Mouse (Mus musculus): ENCODE data around the gene Disc1. TPM values are rescaled to one million over a fixed set of nuclear protein-coding genes. Genes with fewer than 3 reads are reported as not detected.

Disc1 gene
- polyA plus RNA-seq, 1 experiment from 2014 or later, result 0.19 TPM

DNA sequence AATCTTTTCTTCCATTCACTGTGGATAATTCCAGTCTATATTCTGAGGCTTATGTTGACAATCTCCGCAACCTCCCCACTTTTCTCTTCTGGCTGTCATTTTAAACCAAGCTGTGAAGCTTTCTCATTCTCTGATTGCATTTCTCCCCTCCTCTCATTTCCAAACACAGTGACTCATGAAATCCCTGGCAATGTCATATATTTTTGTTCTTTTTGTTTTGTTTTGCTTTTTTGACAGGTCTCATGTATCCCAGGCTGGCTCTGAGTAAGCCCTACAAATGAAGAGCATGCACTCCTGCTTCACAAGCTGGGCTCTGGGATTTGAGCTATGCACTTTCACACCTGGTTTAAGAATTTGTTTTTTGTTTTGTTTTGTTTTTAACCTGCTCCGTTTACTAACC lies 225.2 kb downstream of the Disc1 start:
- H3K36me3 ChIP-seq (replicated peaks; ENCODE audit: insufficient read depth, low read length), result no peaks in the 10 kb centered on the region
- H3K27ac ChIP-seq (ENCODE audit: low read depth), result no peak overlapping the region
- no peak overlapping the region for H3K4me2 ChIP-seq (ENCODE audit: low read depth, low read length)
- H3K4me3 ChIP-seq (ENCODE audit: low read depth, low read length), result no peak overlapping the region
- H3K9ac ChIP-seq (replicated peaks), result no peak overlapping the region
- 83% methylated on average over 2 of the region's 2 CpGs for WGBS (ENCODE audit: insufficient replicate concordance)
- no peak for ATAC-seq
- TF ChIP-seq CTCF (IDR thresholded peaks at IDR 0.05; ENCODE audit: low read depth) (no peak), EP300 (IDR thresholded peaks at IDR 0.05; ENCODE audit: low read depth) (no peak)
- H3K9me3 ChIP-seq (ENCODE audit: low read length), result no peaks in the 10 kb centered on the region; the same call in 1 of the 2 replicates
- no peaks in the 10 kb centered on the region for H3K4me1 ChIP-seq (ENCODE audit: insufficient read depth)
- 0 out of 2 replicates have a peak, but pooled peaks cover 8% of the 10 kb centered on the region for H3K27me3 ChIP-seq (ENCODE audit: insufficient read depth, low read length)
- no peak for DNase-seq

DNA sequence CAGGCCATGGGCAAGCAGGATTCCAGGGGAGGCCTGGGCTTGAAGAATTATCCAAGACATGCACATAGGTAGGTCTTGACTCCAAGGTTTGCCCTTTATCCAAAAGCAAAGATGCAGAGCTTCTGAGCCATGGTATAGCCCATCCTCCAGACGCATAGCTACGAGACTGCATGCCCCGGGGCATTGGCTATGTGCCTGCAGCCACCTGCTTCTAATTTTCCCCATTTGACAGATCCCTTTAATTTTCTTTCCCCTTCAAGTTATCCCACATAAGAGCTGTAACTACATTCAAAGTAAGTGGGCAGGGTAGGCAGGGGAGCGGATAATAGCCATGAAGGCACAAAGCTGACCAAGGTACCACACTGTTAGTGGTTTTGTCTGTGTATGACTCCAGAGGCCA lies 225.9 kb downstream of the Disc1 start:
- no peak overlapping the region for H3K9ac ChIP-seq (replicated peaks)
- H3K9me3 ChIP-seq (ENCODE audit: low read length), result no peaks in the 10 kb centered on the region; the same call in 1 of the 2 replicates
- 83% methylated on average over 4 of the region's 4 CpGs for WGBS (ENCODE audit: insufficient replicate concordance)
- no peaks in the 10 kb centered on the region for H3K4me1 ChIP-seq (ENCODE audit: insufficient read depth)
- ATAC-seq, result no peak
- no peak for TF ChIP-seq CTCF (IDR thresholded peaks at IDR 0.05; ENCODE audit: low read depth)
- no peak for TF ChIP-seq EP300 (IDR thresholded peaks at IDR 0.05; ENCODE audit: low read depth)
- no peak overlapping the region for H3K27ac ChIP-seq (ENCODE audit: low read depth)
- no peak for DNase-seq
- H3K4me2 ChIP-seq (ENCODE audit: low read depth, low read length), result no peak overlapping the region
- no peak overlapping the region for H3K4me3 ChIP-seq (ENCODE audit: low read depth, low read length)
- H3K36me3 ChIP-seq (replicated peaks; ENCODE audit: insufficient read depth, low read length), result no peaks in the 10 kb centered on the region
- 0 out of 2 replicates have a peak, but pooled peaks cover 8% of the 10 kb centered on the region for H3K27me3 ChIP-seq (ENCODE audit: insufficient read depth, low read length)

DNA sequence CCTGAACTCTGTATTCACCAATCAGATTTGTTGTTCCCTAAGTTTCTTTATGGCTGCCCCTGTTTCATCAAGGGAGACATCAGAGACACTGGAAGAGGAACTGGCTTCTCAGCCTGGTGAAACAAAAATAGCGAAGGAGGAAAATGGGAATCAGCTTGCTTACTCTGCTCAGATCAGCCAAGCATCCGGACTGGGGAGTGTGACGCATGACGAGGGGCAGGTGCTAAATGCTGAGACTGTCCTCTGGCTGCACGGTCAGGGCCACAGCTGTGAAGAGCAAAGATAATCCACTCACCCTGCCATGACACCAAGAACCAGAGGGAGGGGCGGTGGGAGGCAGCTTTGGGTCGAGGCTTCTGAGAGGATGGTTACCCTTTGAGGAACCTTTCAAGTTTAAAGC lies 228.5 kb downstream of the Disc1 start:
- no peaks in the 10 kb centered on the region for H3K9me3 ChIP-seq (ENCODE audit: low read length)
- DNase-seq (no peak), ATAC-seq (no peak)
- no peak overlapping the region for H3K9ac ChIP-seq (replicated peaks)
- no peak overlapping the region for H3K4me2 ChIP-seq (ENCODE audit: low read depth, low read length)
- no peaks in the 10 kb centered on the region for H3K36me3 ChIP-seq (replicated peaks; ENCODE audit: insufficient read depth, low read length)
- 0 out of 2 replicates have a peak, but pooled peaks cover 6% of the 10 kb centered on the region for H3K27me3 ChIP-seq (ENCODE audit: insufficient read depth, low read length)
- H3K4me1 ChIP-seq (ENCODE audit: insufficient read depth), result 0 out of 2 replicates have a peak, but pooled peaks cover 2% of the 10 kb centered on the region
- WGBS (ENCODE audit: insufficient replicate concordance), result 34% methylated on average over 7 of the region's 7 CpGs
- no peak overlapping the region for H3K27ac ChIP-seq (ENCODE audit: low read depth)
- TF ChIP-seq EP300 (IDR thresholded peaks at IDR 0.05; ENCODE audit: low read depth) (no peak), CTCF (IDR thresholded peaks at IDR 0.05; ENCODE audit: low read depth) (no peak)
- H3K4me3 ChIP-seq (ENCODE audit: low read depth, low read length), result no peak overlapping the region

DNA sequence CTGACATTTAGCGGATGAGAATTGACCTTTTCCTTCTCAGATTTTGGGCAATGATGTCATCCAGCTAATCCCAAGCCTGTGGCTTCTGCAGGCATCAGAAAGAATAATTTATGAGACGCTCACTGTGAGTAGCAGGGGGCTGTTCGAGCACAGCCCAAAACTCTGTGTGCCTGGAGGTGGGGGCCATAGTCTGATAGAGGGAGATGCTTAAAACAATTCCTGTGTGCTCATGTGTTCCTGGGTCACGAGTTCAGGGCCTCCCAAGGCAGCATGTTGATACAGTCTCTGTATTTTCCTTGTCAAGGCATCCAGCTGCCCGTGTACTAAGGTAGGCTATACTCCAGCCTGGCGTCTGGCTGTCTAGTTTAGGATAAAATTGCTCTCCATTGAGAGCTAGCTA lies 229.5 kb downstream of the Disc1 start:
- TF ChIP-seq EP300 (IDR thresholded peaks at IDR 0.05; ENCODE audit: low read depth), result no peak
- TF ChIP-seq CTCF (IDR thresholded peaks at IDR 0.05; ENCODE audit: low read depth), result no peak
- no peak overlapping the region for H3K4me3 ChIP-seq (ENCODE audit: low read depth, low read length)
- H3K27ac ChIP-seq (ENCODE audit: low read depth), result no peak overlapping the region
- 0 out of 2 replicates have a peak, but pooled peaks cover 3% of the 10 kb centered on the region for H3K27me3 ChIP-seq (ENCODE audit: insufficient read depth, low read length)
- DNase-seq (no peak), ATAC-seq (no peak)
- no peak overlapping the region for H3K4me2 ChIP-seq (ENCODE audit: low read depth, low read length)
- H3K9me3 ChIP-seq (ENCODE audit: low read length), result no peaks in the 10 kb centered on the region
- WGBS (ENCODE audit: insufficient replicate concordance), result 57% methylated on average over 6 of the region's 6 CpGs
- H3K36me3 ChIP-seq (replicated peaks; ENCODE audit: insufficient read depth, low read length), result no peaks in the 10 kb centered on the region
- 0 out of 2 replicates have a peak, but pooled peaks cover 2% of the 10 kb centered on the region for H3K4me1 ChIP-seq (ENCODE audit: insufficient read depth)
- H3K9ac ChIP-seq (replicated peaks), result no peak overlapping the region

DNA sequence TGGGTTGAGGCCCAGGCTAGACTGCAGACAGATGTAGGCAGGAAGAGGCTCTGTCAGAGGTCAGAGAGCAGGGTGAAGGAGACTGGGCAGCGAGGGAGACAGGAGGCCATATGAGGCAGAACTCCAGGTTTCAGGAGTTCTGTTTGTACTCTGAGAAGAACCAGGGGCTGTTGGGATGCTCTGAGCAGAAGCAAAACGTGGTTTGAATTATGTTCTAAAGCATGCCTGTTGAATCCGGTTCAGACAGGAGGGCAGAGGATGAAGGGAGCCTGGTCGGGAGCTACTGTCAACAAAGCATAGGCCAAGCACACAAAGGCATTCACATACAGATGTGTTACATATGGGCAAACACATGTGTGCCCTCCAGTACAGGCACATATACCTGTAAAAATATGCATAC lies 230.9 kb downstream of the Disc1 start:
- Histone ChIP-seq H3K4me1 (ENCODE audit: insufficient read depth) (0 out of 2 replicates have a peak, but pooled peaks cover 2% of the 10 kb centered on the region), H3K27ac (ENCODE audit: low read depth) (no peak overlapping the region), H3K4me2 (ENCODE audit: low read depth, low read length) (no peak overlapping the region), H3K4me3 (ENCODE audit: low read depth, low read length) (no peak overlapping the region), H3K36me3 (replicated peaks; ENCODE audit: insufficient read depth, low read length) (no peaks in the 10 kb centered on the region), H3K9ac (replicated peaks) (no peak overlapping the region), H3K27me3 (ENCODE audit: insufficient read depth, low read length) (no peaks in the 10 kb centered on the region), H3K9me3 (ENCODE audit: low read length) (no peaks in the 10 kb centered on the region)
- 58% methylated on average over 4 of the region's 4 CpGs for WGBS (ENCODE audit: insufficient replicate concordance)
- DNase-seq, result no peak
- no peak for ATAC-seq
- TF ChIP-seq CTCF (IDR thresholded peaks at IDR 0.05; ENCODE audit: low read depth) (no peak), EP300 (IDR thresholded peaks at IDR 0.05; ENCODE audit: low read depth) (no peak)

DNA sequence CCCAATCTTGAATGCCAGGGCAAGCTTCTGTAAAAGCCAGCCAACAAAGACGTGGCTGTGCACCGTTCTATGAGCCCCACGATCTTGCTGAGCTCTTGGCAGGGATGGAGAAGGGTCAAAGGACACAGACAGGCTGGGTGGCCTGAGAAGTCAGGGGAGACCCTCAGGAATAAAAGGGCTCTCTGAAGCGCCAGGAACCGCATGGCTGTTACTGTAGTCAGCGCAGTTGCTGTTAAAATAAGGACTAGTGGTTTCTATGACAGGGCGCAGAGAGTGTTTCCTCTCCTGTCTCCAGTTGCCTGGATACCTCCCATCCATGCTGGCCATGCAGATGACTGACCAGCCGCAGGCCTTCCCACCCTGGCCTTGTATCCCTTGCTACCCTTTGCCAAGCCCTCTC lies 231.4 kb downstream of the Disc1 start:
- H3K4me1 ChIP-seq (ENCODE audit: insufficient read depth), result 0 out of 2 replicates have a peak, but pooled peaks cover 2% of the 10 kb centered on the region
- no peaks in the 10 kb centered on the region for H3K27me3 ChIP-seq (ENCODE audit: insufficient read depth, low read length)
- H3K4me3 ChIP-seq (ENCODE audit: low read depth, low read length), result no peak overlapping the region
- WGBS (ENCODE audit: insufficient replicate concordance), result 83% methylated on average over 8 of the region's 8 CpGs
- no peak for DNase-seq
- H3K9me3 ChIP-seq (ENCODE audit: low read length), result no peaks in the 10 kb centered on the region
- no peak for TF ChIP-seq EP300 (IDR thresholded peaks at IDR 0.05; ENCODE audit: low read depth)
- TF ChIP-seq CTCF (IDR thresholded peaks at IDR 0.05; ENCODE audit: low read depth), result no peak
- no peak overlapping the region for H3K4me2 ChIP-seq (ENCODE audit: low read depth, low read length)
- no peak overlapping the region for H3K27ac ChIP-seq (ENCODE audit: low read depth)
- no peak overlapping the region for H3K9ac ChIP-seq (replicated peaks)
- no peaks in the 10 kb centered on the region for H3K36me3 ChIP-seq (replicated peaks; ENCODE audit: insufficient read depth, low read length)
- no peak for ATAC-seq

Data from liver, postnatal 0 days (tissue).